Mouse (Mus musculus): ENCODE data around the gene Id2.

GRCm38 (mm10) chr12:25086966-25087365, 10.0 kb downstream of the Id2 start:
- TF ChIP-seq CTCF (IDR thresholded peaks at IDR 0.05) = no peak
- no peak for TF ChIP-seq EP300 (IDR thresholded peaks at IDR 0.05)
